Mouse (Mus musculus) spleen, adult 2 months (tissue): ENCODE data around the gene Nav2. TPM values are rescaled to one million over a fixed set of nuclear protein-coding genes. Genes with fewer than 3 reads are reported as not detected.
A peak's percentile ranks its signal among the peaks of the same experiment; 100 is the strongest.

Experiments
- DNase-seq, 2 experiments: peaks; one replicate each; pipeline versions ENCODE4 v3.0.0 to v3.0.0-alpha.2; 2012 to 2021; ENCODE audit warnings: low spot score in 2 of 2, low read depth in 1 of 2
- H3K27ac ChIP-seq: fragments of 200-500 bp; 2 replicates; pipeline ENCODE4 v1.5.1; 2012; ENCODE audit warnings: low read length, inconsistent platforms; ENCODE audit not compliant: insufficient read depth
- H3K27me3 ChIP-seq: fragments of 200-500 bp; 2 replicates; pipeline ENCODE4 v1.6.1; 2012; ENCODE audit warnings: mild to moderate bottlenecking, moderate library complexity, low read length, inconsistent platforms; ENCODE audit not compliant: control insufficient read depth, insufficient read depth
- H3K36me3 ChIP-seq: fragments of 200-500 bp; 2 replicates; pipeline ENCODE4 v1.6.1; 2012; ENCODE audit warnings: mild to moderate bottlenecking, low read length, inconsistent platforms; ENCODE audit not compliant: control insufficient read depth, insufficient read depth
- H3K4me1 ChIP-seq: fragments of 200-500 bp; 2 replicates; pipeline ENCODE4 v1.6.1; 2011; ENCODE audit warnings: inconsistent platforms; ENCODE audit not compliant: control insufficient read depth, insufficient read depth, insufficient read length
- H3K4me3 ChIP-seq: fragments of 200-500 bp; 2 replicates; pipeline ENCODE4 v1.5.1; 2011; ENCODE audit warnings: mild to moderate bottlenecking, inconsistent platforms; ENCODE audit not compliant: insufficient read depth, insufficient read length; ENCODE audit errors: extremely low read depth
- CTCF ChIP-seq: fragments of 200-500 bp; IDR thresholded peaks from 2 replicates; pipeline ENCODE4 v1.5.1; 2011; ENCODE audit warnings: mild to moderate bottlenecking, inconsistent platforms; ENCODE audit not compliant: insufficient read depth, insufficient read length, insufficient replicate concordance; ENCODE audit errors: extremely low read depth
- POLR2A ChIP-seq: fragments of 200-500 bp; IDR thresholded peaks from 2 replicates; pipeline ENCODE4 v1.6.1; 2011; ENCODE audit warnings: low read depth, low read length, inconsistent platforms
- WGBS: fragments of 180-500 bp; shearing (Covaris S2); methylation state at CpG from one replicate; pipeline ENCODE4 v1.1.7; 2018; 5-methylcytosine and 5-hydroxymethylcytosine counted together
- polyA plus RNA-seq: library from polyadenylated mRNA; depleted of rRNA; stranded (reverse); fragments of >200 nt; gene quantifications from 2 replicates; pipeline ENCODE4 v1.2.3, GENCODE M21; 2012

Gene Nav2
- polyA plus RNA-seq, 1 experiment, result 3.5 TPM

GRCm38 (mm10) chr7:49298431-49298839 lies 389.9 kb downstream of the Nav2 start:
- no peak for DNase-seq
- no peak overlapping the region for H3K27ac ChIP-seq
- no peaks in the 10 kb centered on the region for H3K36me3 ChIP-seq
- 85% methylated on average over 4 of the region's 4 CpGs for WGBS
- TF ChIP-seq POLR2A, result no peak
- H3K4me3 ChIP-seq, result no peak overlapping the region
- no peaks in the 10 kb centered on the region for H3K27me3 ChIP-seq
- H3K4me1 ChIP-seq, result peaks cover 15% of the 10 kb centered on the region; the same call in 1 of the 2 replicates

- H3K27me3 ChIP-seq, result no peaks in the 10 kb centered on the region
- no peak overlapping the region for H3K27ac ChIP-seq
- DNase-seq, result no peak
- TF ChIP-seq CTCF (no peak), POLR2A (no peak)
- H3K4me1 ChIP-seq, result peaks cover 18% of the 10 kb centered on the region; the same call in 1 of the 2 replicates
- H3K4me3 ChIP-seq, result no peak overlapping the region
- no peaks in the 10 kb centered on the region for H3K36me3 ChIP-seq
- WGBS, result 70% methylated on average over 6 of the region's 6 CpGs
Measured at GRCm38 (mm10) chr7:49301487-49301886, 393.0 kb downstream of the Nav2 start.

- H3K4me1 ChIP-seq, result peaks cover 5% of the 10 kb centered on the region; the same call in 1 of the 2 replicates
Measured at GRCm38 (mm10) chr7:49303600-49304411, 395.3 kb downstream of the Nav2 start.

GRCm38 (mm10) chr7:49307717-49308116 lies 399.2 kb downstream of the Nav2 start:
- H3K27ac ChIP-seq, result no peak overlapping the region
- H3K4me1 ChIP-seq, result peaks cover 5% of the 10 kb centered on the region; the same call in 1 of the 2 replicates
- H3K27me3 ChIP-seq, result no peaks in the 10 kb centered on the region
- no peak overlapping the region for H3K4me3 ChIP-seq
- WGBS, result 81% methylated on average over 6 of the region's 6 CpGs
- no peak for DNase-seq
- no peaks in the 10 kb centered on the region for H3K36me3 ChIP-seq
- TF ChIP-seq CTCF, result no peak
- TF ChIP-seq POLR2A, result no peak

More at GRCm38 (mm10) chr7:49303600-49304411, 395.3 kb downstream of the Nav2 start:
- 6% methylated on average over 31 of the region's 31 CpGs for whole genome bisulfite sequencing
- H3K27me3 ChIP-seq, result no peaks in the 10 kb centered on the region
- DNase-seq, result no peak
- H3K4me3 ChIP-seq, result peak overlapping the region; percentile 39
- no peak for TF ChIP-seq CTCF
- TF ChIP-seq POLR2A, result no peak
- H3K36me3 ChIP-seq, result no peaks in the 10 kb centered on the region
- H3K27ac ChIP-seq, result no peak overlapping the region

- no peak overlapping the region for H3K4me3 ChIP-seq
- no peaks in the 10 kb centered on the region for H3K27me3 ChIP-seq
- H3K36me3 ChIP-seq, result no peaks in the 10 kb centered on the region
- no peak for TF ChIP-seq POLR2A
- no peak for TF ChIP-seq CTCF
- 75% methylated on average over 5 of the region's 5 CpGs for WGBS
- peaks cover 4% of the 10 kb centered on the region; the same call in 1 of the 2 replicates for H3K4me1 ChIP-seq
- no peak for DNase-seq
- H3K27ac ChIP-seq, result no peak overlapping the region
Measured at GRCm38 (mm10) chr7:49309746-49310145, 401.2 kb downstream of the Nav2 start.

- TF ChIP-seq CTCF (no peak), POLR2A (no peak)
- Histone ChIP-seq H3K27me3 (no peaks in the 10 kb centered on the region), H3K4me1 (no peaks in the 10 kb centered on the region; the same call in 1 of the 2 replicates), H3K4me3 (no peak overlapping the region), H3K36me3 (no peaks in the 10 kb centered on the region), H3K27ac (no peak overlapping the region)
- 87% methylated on average over 7 of the region's 7 CpGs for WGBS
- no peak for DNase-seq
Measured at GRCm38 (mm10) chr7:49313945-49314344, 405.4 kb downstream of the Nav2 start.

- DNase-seq, result no peak
- Histone ChIP-seq H3K4me3 (no peak overlapping the region), H3K27me3 (no peaks in the 10 kb centered on the region), H3K4me1 (no peaks in the 10 kb centered on the region; the same call in 1 of the 2 replicates), H3K36me3 (no peaks in the 10 kb centered on the region), H3K27ac (no peak overlapping the region)
- TF ChIP-seq POLR2A (no peak), CTCF (no peak)
- WGBS, result 13% methylated on average over 3 of the region's 3 CpGs
Measured at GRCm38 (mm10) chr7:49315033-49315432, 406.5 kb downstream of the Nav2 start.
